Mouse (Mus musculus): ENCODE data around the gene Hnrnpm.
"Not testable (repeated sequence)": the region's sequence is repeated elsewhere in the genome, so short reads cannot be mapped to it uniquely, and the experiment has no call there.

Hnrnpm gene

GRCm38 (mm10) chr17:33669681-33670080 lies 17.0 kb downstream of the Hnrnpm start:
- no peak for DNase-seq (ENCODE audit: low spot score)

GRCm38 (mm10) chr17:33666813-33667212 lies 19.8 kb downstream of the Hnrnpm start:
- DNase-seq (ENCODE audit: low spot score), result no peak

GRCm38 (mm10) chr17:33649781-33650475 lies 36.7 kb downstream of the Hnrnpm start:
- DNase-seq (ENCODE audit: low spot score), result no peak

- DNase-seq (ENCODE audit: low spot score), result no peak
Observed at GRCm38 (mm10) chr17:33645073-33645472, 41.6 kb downstream of the Hnrnpm start.

GRCm38 (mm10) chr17:33644068-33644467 lies 42.6 kb downstream of the Hnrnpm start:
- DNase-seq (ENCODE audit: low spot score), result no peak

GRCm38 (mm10) chr17:33639743-33640142 lies 46.9 kb downstream of the Hnrnpm start:
- no peak for DNase-seq (ENCODE audit: low spot score)

GRCm38 (mm10) chr17:33637516-33638276 lies 49.0 kb downstream of the Hnrnpm start, which contains the start of gene Pram1:
Pram1 (plus strand) TSS chr17:33638056.
- no peak for DNase-seq (ENCODE audit: low spot score)

- no peak for DNase-seq (ENCODE audit: low spot score)
Observed at GRCm38 (mm10) chr17:33637038-33637437, 49.6 kb downstream of the Hnrnpm start.

- no peak for DNase-seq (ENCODE audit: low spot score)
Observed at GRCm38 (mm10) chr17:33631796-33632195, 54.9 kb downstream of the Hnrnpm start.

- DNase-seq (ENCODE audit: low spot score), result no peak
Observed at GRCm38 (mm10) chr17:33631236-33631635, 55.4 kb downstream of the Hnrnpm start.

- DNase-seq (ENCODE audit: low spot score), result no peak
Observed at GRCm38 (mm10) chr17:33630171-33630895, 56.3 kb downstream of the Hnrnpm start.

- DNase-seq (ENCODE audit: low spot score), result no peak
Observed at GRCm38 (mm10) chr17:33629487-33630125, 57.1 kb downstream of the Hnrnpm start.

GRCm38 (mm10) chr17:33628621-33629486 lies 57.8 kb downstream of the Hnrnpm start, which contains the start of gene Zfp414:
Zfp414 (plus strand) TSS chr17:33629090.
- DNase-seq (ENCODE audit: low spot score), result peak; percentile 92

GRCm38 (mm10) chr17:33627281-33627680 lies 59.4 kb downstream of the Hnrnpm start:
- DNase-seq (ENCODE audit: low spot score), result no peak

- not testable (repeated sequence) for DNase-seq (ENCODE audit: low spot score)
Observed at GRCm38 (mm10) chr17:33613726-33614125, 72.9 kb downstream of the Hnrnpm start.

GRCm38 (mm10) chr17:33610548-33610947 lies 76.1 kb downstream of the Hnrnpm start:
- DNase-seq (ENCODE audit: low spot score), result no peak

- DNase-seq (ENCODE audit: low spot score), result no peak
Observed at GRCm38 (mm10) chr17:33607273-33607672, 79.4 kb downstream of the Hnrnpm start.

GRCm38 (mm10) chr17:33601947-33602346 lies 84.7 kb downstream of the Hnrnpm start:
- no peak for DNase-seq (ENCODE audit: low spot score)

GRCm38 (mm10) chr17:33600831-33601230 lies 85.8 kb downstream of the Hnrnpm start:
- DNase-seq (ENCODE audit: low spot score), result no peak

GRCm38 (mm10) chr17:33599836-33600475 lies 86.7 kb downstream of the Hnrnpm start:
- DNase-seq (ENCODE audit: low spot score), result no peak

GRCm38 (mm10) chr17:33598506-33598905 lies 88.2 kb downstream of the Hnrnpm start:
- DNase-seq (ENCODE audit: low spot score), result no peak

Data from urinary bladder, postnatal 25 days (tissue).